Mouse (Mus musculus) ES-CJ7 (cell line): Measurements from ENCODE around the gene Timm17a.

Experiments used
- DNase-seq: peaks from one replicate; pipeline ENCODE4 v3.0.0; 2011; ENCODE audit warnings: low read depth, low spot score

Gene Timm17a

GRCm38 (mm10) chr1:135313284-135314031 is at the start of gene Timm17a:
Gene Timm17a, minus strand, starts transcription at chr1:135313778.
- peak; percentile 96 for DNase-seq

GRCm38 (mm10) chr1:135362115-135362514 is 48.5 kb upstream of the Timm17a start:
- DNase-seq, result peak; percentile 53

DNA sequence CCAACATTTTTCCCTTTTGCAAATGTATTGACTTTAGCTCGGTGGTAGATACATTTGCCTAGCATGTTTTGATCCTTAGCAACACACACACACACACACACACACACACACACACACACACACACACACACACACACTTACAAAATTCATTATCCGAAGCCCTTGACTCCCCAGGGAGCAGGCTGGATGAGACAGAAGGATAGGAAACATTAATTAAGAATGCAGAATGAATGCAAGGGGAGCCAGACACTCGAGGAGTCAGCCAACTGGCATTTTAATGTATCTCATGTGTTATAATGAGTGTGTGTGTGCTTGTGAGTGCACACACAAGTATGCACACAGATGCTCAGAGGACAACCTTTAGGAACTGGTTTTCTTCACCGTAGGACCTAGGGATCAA is 47.9 kb upstream of the Timm17a start:
- DNase-seq, result no peak

GRCm38 (mm10) chr1:135359071-135359470 is 45.5 kb upstream of the Timm17a start:
- peak; percentile 52 for DNase-seq

- DNase-seq, result no peak
Observed at GRCm38 (mm10) chr1:135351953-135352352, 38.4 kb upstream of the Timm17a start.

DNA sequence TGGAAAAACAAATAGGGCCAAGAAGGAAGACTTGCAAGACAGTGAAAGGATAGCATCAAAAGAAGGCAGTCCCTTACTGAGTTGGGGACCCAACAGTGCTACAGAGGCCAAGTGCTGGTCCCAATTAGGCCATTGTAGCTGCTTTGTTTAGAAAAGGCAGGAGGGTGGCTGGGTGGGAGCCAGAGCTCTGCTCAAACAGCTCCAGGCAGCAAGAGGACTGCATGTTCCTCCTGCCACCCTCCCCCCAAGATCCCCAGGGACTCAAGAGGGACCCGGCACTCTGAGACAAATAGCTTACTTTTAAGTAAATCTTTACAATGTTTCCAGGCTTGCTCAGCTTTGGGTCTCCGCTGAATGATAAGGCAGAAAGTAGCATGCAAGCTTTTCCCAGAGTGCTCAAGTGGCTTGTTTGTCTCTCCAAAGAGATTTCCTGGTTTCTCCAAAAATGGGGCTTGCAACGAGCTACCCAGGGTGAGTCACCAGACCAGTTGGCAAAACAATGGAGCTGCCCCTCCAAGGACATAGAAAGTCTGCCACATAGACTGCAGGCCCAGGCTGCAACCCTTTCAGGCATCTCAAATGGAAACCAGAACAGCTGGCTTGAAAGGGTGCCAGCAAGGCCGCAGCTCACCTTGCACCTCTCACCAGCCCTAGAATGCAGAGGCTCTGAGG is 34.1 kb upstream of the Timm17a start:
- no peak for DNase-seq

- no peak for DNase-seq
Observed at GRCm38 (mm10) chr1:135346891-135347290, 33.3 kb upstream of the Timm17a start.

GRCm38 (mm10) chr1:135344026-135344425 is 30.4 kb upstream of the Timm17a start:
- peak; percentile 68 for DNase-seq

DNA sequence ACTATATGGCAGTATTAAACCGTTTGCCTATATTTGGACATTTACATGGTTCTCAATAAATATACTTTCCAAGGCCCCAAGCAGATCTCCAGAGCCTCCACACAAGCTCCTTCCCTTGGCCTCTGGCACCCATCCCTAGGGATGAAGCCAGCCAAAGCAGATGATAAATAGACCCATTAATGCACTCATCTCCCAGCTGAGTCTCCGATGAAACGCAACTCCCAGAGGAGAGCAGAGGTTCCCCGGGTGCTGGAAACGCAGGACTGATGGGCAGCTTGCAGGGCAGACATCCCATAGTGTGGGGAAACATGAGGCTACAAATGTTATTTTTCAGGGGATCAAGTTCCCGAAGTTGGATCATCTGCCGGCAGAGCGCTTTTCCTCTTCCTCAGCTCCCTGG is 28.4 kb upstream of the Timm17a start:
- DNase-seq, result no peak

DNA sequence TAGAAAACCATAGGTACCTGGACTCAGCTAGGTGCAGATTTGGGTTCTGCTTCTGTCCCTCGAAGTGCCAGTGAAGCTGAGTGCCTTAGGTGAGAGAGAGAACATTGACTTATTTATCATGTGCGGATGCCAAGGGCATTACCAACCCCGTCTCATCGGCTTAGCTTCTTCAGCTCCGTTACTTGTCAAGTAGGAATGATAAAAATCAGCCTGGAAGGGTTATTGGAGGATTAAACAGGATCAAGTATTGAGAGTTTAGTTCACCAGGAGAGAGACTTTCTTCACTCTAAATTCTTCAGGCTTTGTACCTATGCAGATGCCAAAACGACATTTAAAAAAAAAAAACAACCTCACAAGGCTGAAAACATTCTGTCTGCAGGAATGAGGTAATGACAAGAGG is 17.0 kb upstream of the Timm17a start:
- no peak for DNase-seq

DNA sequence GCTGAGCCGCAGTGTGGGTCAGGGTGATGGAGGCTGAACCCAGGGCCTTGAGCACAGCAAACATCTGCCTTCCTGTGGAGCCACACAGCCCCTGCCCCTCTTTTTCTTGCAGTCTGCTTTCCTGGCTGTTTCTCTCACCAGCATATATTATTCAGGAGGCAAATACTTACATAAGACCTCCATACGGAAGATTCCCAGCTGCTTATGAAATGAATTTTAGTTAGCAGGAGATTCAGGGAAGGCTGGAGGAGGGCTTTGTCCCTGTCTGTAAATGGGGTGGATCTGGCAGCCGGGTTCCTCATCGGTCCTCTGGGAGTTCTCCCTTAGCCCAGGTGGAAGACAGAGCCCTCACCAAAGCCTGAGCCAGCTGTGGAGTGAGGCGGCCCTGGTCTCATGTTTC is 14.8 kb upstream of the Timm17a start:
- no peak for DNase-seq

DNA sequence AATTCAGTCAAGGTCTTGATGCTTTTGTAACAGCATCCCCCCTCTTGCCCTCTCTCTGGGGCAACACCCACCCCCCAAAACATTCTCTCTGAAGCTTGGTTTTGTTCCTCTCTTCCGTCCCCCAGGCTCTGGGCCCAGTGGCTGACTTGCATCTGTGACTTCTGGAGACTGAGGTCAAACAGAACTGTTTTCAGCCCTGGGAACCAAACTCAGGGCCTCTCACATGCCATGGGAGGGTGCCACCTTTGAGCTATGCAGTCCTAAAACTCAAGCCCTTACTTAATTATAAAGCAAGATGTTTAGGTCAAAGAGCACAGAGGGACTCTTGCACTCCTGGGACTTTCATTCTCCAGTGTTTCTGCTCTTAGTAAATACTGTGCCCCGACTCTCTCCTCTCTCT is 12.4 kb upstream of the Timm17a start:
- DNase-seq, result no peak

DNA sequence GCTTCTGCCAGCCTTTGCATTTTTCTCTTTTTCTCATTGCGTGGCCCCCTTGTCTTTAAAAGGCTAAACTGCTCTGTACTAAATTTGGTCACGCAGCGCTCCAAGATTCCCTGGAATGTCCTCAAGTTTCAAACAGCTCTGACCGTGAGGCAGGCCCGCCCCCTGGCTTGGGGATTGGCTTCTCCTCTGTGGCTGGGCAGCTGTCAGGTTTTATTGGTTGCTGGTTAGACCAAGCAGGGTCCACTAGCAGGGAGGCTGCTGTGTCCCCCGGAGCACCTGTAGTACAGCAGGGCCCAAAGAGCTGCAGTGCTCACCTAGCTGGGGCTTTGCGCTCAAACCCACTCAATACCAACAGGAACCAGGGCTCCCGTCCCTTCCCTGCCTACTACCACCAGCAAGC is 11.0 kb upstream of the Timm17a start, which contains the start of gene Lmod1:
Gene Lmod1 (plus strand): TSS at position 237 of the 400 bp plus-strand sequence.
- DNase-seq, result no peak

GRCm38 (mm10) chr1:135323367-135323901 is 9.9 kb upstream of the Timm17a start:
- DNase-seq, result no peak

GRCm38 (mm10) chr1:135312201-135312600 is 1.4 kb downstream of the Timm17a start:
- no peak for DNase-seq

- DNase-seq, result peak; percentile 53
Observed at GRCm38 (mm10) chr1:135311356-135311755, 2.2 kb downstream of the Timm17a start.

- no peak for DNase-seq
Observed at GRCm38 (mm10) chr1:135290908-135291307, 22.7 kb downstream of the Timm17a start.

DNA sequence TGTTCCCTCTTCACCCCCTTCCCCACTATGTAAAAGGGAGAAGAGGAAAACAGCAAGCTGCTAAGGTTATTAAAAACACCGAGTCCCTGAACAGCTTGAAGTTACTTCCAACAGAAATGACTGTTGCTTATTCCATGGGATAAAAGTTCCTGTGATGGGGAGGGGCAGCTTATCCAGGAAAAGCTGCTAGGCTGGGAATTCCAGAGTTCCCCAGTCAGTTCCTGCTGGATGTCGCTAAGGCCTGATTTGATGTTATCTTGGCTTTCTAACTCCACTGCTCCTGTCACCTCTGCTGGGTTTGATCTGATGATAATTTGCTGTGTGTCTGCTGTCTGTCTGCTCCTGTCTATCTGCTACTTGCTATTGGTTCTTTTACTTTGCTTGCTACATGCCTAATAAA is 27.3 kb downstream of the Timm17a start:
- no peak for DNase-seq

- DNase-seq, result peak; percentile 83
Observed at GRCm38 (mm10) chr1:135283826-135284291, 29.7 kb downstream of the Timm17a start, which contains the start of gene Rnpep. Gene Rnpep, minus strand, starts transcription at chr1:135284084.

GRCm38 (mm10) chr1:135283287-135283825 is 30.2 kb downstream of the Timm17a start:
- peak; percentile 30 for DNase-seq

GRCm38 (mm10) chr1:135282536-135283286 is 30.9 kb downstream of the Timm17a start:
- no peak for DNase-seq

DNA sequence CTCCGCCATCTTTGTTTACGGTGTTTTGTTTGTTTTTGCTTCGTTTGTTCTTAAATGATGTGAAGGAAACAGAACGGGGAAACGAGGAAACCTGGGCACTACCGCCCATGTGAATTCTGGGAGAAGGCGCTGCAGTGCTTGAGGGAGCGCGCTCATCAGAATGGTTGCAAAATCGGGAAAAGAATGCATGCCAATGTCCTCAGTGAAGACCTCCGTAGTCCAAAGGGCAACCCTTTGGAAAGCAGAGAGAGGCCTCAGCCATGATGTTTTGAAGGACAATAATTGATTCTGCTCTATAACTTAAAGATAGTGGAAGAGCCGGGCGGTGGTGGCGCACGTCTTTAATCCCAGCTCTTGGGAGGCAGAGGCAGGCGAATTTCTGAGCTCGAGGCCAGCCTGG is 31.7 kb downstream of the Timm17a start:
- DNase-seq, result no peak
